ENCODE assay signal across 30 mouse cellular contexts in the genomic region with DNA sequence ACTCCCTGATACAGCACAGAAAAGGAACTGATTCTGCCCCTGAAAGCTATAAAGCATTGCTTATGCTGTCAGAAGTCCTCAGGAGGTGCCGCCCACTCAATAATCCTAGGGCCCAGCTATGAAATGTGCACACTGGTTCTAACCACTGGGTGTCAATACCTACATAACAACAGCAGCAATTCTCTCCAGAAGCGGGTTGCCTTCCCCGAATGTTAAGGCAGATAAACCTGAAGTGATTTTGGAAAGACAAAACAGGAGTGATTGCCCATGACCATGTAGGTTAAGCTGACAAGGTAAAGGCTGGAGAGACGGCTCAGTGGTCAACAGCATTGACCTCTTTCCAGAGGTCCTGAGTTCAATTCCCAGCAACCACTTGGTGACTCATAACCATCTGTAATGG. TPM values are rescaled to one million over a fixed set of nuclear protein-coding genes. Genes with fewer than 3 reads are reported as not detected.
"Had no signal": no experiment of that assay in that cellular context is flagged by ENCODE, and none has a peak within 500 bp of the region (broad histone marks: within the 10 kb centered on the region; RNA-seq: fewer than 3 reads in every experiment).

No protein-coding gene starts in this region.

- H3K27ac ChIP-seq: limb, embryonic 10.5 days; limb, embryonic 12.5 days; limb, embryonic 13.5 days; limb, embryonic 15.5 days; liver, embryonic 12.5 days; liver, embryonic 13.5 days; liver, embryonic 14.5 days; liver, embryonic 15.5 days; lung, embryonic 15.5 days; macrophage; midbrain, embryonic 10.5 days; midbrain, embryonic 12.5 days; midbrain, embryonic 13.5 days; midbrain, embryonic 15.5 days had no signal

- H3K27me3 ChIP-seq: limb, embryonic 12.5 days; limb, embryonic 13.5 days; limb, embryonic 15.5 days; liver, embryonic 12.5 days; liver, embryonic 13.5 days; liver, embryonic 15.5 days; lung, embryonic 15.5 days; megakaryocyte, embryonic 14.5 days; midbrain, embryonic 12.5 days; midbrain, embryonic 13.5 days; midbrain, embryonic 15.5 days had no signal

- H3K36me3 ChIP-seq: lung, embryonic 15.5 days; midbrain, embryonic 15.5 days had no signal

- H3K4me3 ChIP-seq: limb, embryonic 10.5 days; limb, embryonic 12.5 days; limb, embryonic 13.5 days; limb, embryonic 15.5 days; liver, embryonic 12.5 days; liver, embryonic 13.5 days; liver, embryonic 15.5 days; lung, embryonic 15.5 days; megakaryocyte, embryonic 14.5 days; midbrain, embryonic 10.5 days; midbrain, embryonic 12.5 days; midbrain, embryonic 13.5 days; midbrain, embryonic 15.5 days; myocyte had no signal

- DNase-seq: left cerebral cortex, postnatal 4 days; liver; liver, embryonic 13.5 days; liver, postnatal 0 days; lung, adult 18-20 months; lung, adult 2 months; lung, embryonic 14.5 days; lung, postnatal 10 days; lung, postnatal 14 days; lung, postnatal 36 days; lung, postnatal 4 days; midbrain, embryonic 14.5 days had no signal

- H3K4me1 ChIP-seq: limb, embryonic 12.5 days; limb, embryonic 13.5 days; limb, embryonic 15.5 days had no signal

RNA-seq across cellular contexts. Expression of a gene that starts 4.8 kb away (rescaled TPM):
- total RNA-seq: liver, adult 2 months; midbrain, postnatal 0 days; monocyte, adult 5-6 weeks had no signal
- polyA plus RNA-seq: liver, adult 2 months; liver, embryonic 12.5 days; liver, embryonic 13.5 days; liver, embryonic 15.5 days; liver, postnatal 0 days; midbrain, embryonic 12.5 days had no signal
